ENCODE assay signal across 22 mouse cellular contexts in the genomic region with DNA sequence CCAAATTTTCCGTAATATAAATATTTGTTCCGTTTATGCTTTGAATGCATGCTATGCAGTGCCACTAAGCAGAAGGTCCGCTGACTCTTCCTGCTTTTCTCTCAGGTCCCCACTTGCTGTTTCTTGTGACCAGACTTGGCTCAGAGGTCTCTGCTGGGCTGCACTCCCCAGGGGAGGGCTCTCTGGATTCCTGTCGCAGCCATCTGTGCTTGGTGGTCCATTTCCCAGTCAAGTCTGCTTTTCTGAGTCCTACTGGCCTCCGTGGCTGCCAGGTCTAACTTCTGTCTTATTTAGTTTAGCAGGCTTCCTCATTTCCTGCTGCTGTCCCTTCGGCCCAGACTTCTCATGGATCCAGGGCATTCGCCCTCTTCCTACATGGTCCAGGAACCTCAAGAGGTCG.
DNase-seq lines count a peak whose midpoint lies in the region; ATAC-seq lines count a peak whose summit lies in the region.
"Had no signal": no experiment of that assay in that cellular context is flagged by ENCODE, and none has a peak within 500 bp of the region (broad histone marks: within the 10 kb centered on the region; RNA-seq: fewer than 3 reads in every experiment).

No protein-coding gene starts in this region.

- no peaks in the 10 kb centered on the region for H3K9me3 ChIP-seq in midbrain, embryonic 11.5 days (ENCODE audit: control insufficient read depth, low read length)
- no peaks in the 10 kb centered on the region for H3K9me3 ChIP-seq in midbrain, embryonic 16.5 days (replicated peaks; ENCODE audit: control insufficient read depth, low read length, poor library complexity, severe bottlenecking)
- no peaks in the 10 kb centered on the region for H3K9me3 ChIP-seq in limb, embryonic 10.5 days (replicated peaks)
- no peaks in the 10 kb centered on the region for H3K9me3 ChIP-seq in stomach, embryonic 15.5 days
- H3K9me3 ChIP-seq: kidney, embryonic 15.5 days; midbrain, embryonic 12.5 days had no signal

- ATAC-seq in midbrain, embryonic 11.5 days (ENCODE audit: low FRiP score): no peak
- no peak for ATAC-seq in midbrain, embryonic 16.5 days
- ATAC-seq in stomach, embryonic 15.5 days (ENCODE audit: insufficient read depth, low FRiP score, low read depth): no peak
- ATAC-seq: forebrain, embryonic 14.5 days; intestine, embryonic 16.5 days; liver, postnatal 0 days had no signal

- H3K36me3 ChIP-seq in midbrain, embryonic 11.5 days (ENCODE audit: control insufficient read depth, insufficient read depth, low read length): no peaks in the 10 kb centered on the region
- H3K36me3 ChIP-seq in midbrain, embryonic 16.5 days (ENCODE audit: control insufficient read depth, insufficient read depth, low read length): no peaks in the 10 kb centered on the region
- no peaks in the 10 kb centered on the region for H3K36me3 ChIP-seq in limb, embryonic 10.5 days
- no peaks in the 10 kb centered on the region for H3K36me3 ChIP-seq in stomach, embryonic 15.5 days
- H3K36me3 ChIP-seq: kidney, embryonic 15.5 days; midbrain, embryonic 12.5 days had no signal

- no peak overlapping the region for H3K4me2 ChIP-seq in midbrain, embryonic 11.5 days
- H3K4me2 ChIP-seq in midbrain, embryonic 16.5 days (ENCODE audit: low read length): no peak overlapping the region
- no peak overlapping the region for H3K4me2 ChIP-seq in stomach, embryonic 15.5 days
- H3K4me2 ChIP-seq: kidney, embryonic 15.5 days; liver, embryonic 11.5 days; midbrain, embryonic 12.5 days had no signal

- no peaks in the 10 kb centered on the region for H3K4me1 ChIP-seq in midbrain, embryonic 11.5 days (ENCODE audit: control insufficient read depth, insufficient read depth, low read length)
- H3K4me1 ChIP-seq in midbrain, embryonic 16.5 days (ENCODE audit: control insufficient read depth, insufficient read depth, low read length): peaks cover 3% of the 10 kb centered on the region; the same call in 1 of the 2 replicates
- H3K4me1 ChIP-seq in limb, embryonic 10.5 days: peaks cover 26% of the 10 kb centered on the region
- H3K4me1 ChIP-seq in stomach, embryonic 15.5 days: peaks cover 5% of the 10 kb centered on the region
- H3K4me1 ChIP-seq: midbrain, embryonic 12.5 days had no signal

- peak; percentile 33 to 41 for DNase-seq in cerebellum, postnatal 14 days
- no peak for DNase-seq in cerebellum, adult 18-20 months
- DNase-seq in midbrain, embryonic 11.5 days (ENCODE audit: low spot score, missing footprints): peak; percentile 53
- no peak for DNase-seq in limb, embryonic 10.5 days (ENCODE audit: low spot score)
- no peak for DNase-seq in right cerebral cortex, adult 2 months (ENCODE audit: low spot score in 2 of 2)
- no peak for DNase-seq in urinary bladder, postnatal 25 days (ENCODE audit: low spot score)
- DNase-seq: adrenal gland, postnatal 10 days; cerebellum, adult 8-10 months; kidney, postnatal 36 days; layer of hippocampus, postnatal 36 days; liver, postnatal 0 days; lung, postnatal 14 days; right cerebral cortex, adult 18-20 months; thymus, postnatal 25 days had no signal

- no peak overlapping the region for H3K27ac ChIP-seq in midbrain, embryonic 11.5 days (ENCODE audit: low read depth, low read length)
- H3K27ac ChIP-seq in midbrain, embryonic 16.5 days (ENCODE audit: low read length): no peak overlapping the region
- H3K27ac ChIP-seq in limb, embryonic 10.5 days: peak overlapping the region; percentile 51; the same call in 1 of the 2 replicates
- H3K27ac ChIP-seq in stomach, embryonic 15.5 days: peak overlapping the region; percentile 67
- H3K27ac ChIP-seq: kidney, embryonic 15.5 days had no signal

- no peak overlapping the region for H3K4me3 ChIP-seq in midbrain, embryonic 11.5 days (ENCODE audit: low read depth, low read length)
- H3K4me3 ChIP-seq in midbrain, embryonic 16.5 days (ENCODE audit: low read depth, low read length): no peak overlapping the region
- H3K4me3 ChIP-seq in limb, embryonic 10.5 days: no peak overlapping the region
- H3K4me3 ChIP-seq in stomach, embryonic 15.5 days (replicated peaks): no peak overlapping the region
- H3K4me3 ChIP-seq: kidney, embryonic 15.5 days; midbrain, embryonic 12.5 days; myocyte had no signal

- H3K9ac ChIP-seq in midbrain, embryonic 11.5 days (ENCODE audit: low read length): no peak overlapping the region
- no peak overlapping the region for H3K9ac ChIP-seq in midbrain, embryonic 16.5 days (ENCODE audit: low read depth, low read length)
- no peak overlapping the region for H3K9ac ChIP-seq in stomach, embryonic 15.5 days
- H3K9ac ChIP-seq: kidney, embryonic 15.5 days; liver, postnatal 0 days; midbrain, embryonic 12.5 days had no signal

- 72% methylated on average over 8 of the region's 8 CpGs for WGBS in midbrain, embryonic 11.5 days
- WGBS in midbrain, embryonic 16.5 days: 74% methylated on average over 8 of the region's 8 CpGs
- WGBS in limb, embryonic 10.5 days: 66% methylated on average over 8 of the region's 8 CpGs
- WGBS in stomach, embryonic 15.5 days: 49% methylated on average over 8 of the region's 8 CpGs

- no peaks in the 10 kb centered on the region for H3K27me3 ChIP-seq in midbrain, embryonic 11.5 days (ENCODE audit: control insufficient read depth, insufficient read depth, low read length)
- no peaks in the 10 kb centered on the region for H3K27me3 ChIP-seq in midbrain, embryonic 16.5 days (ENCODE audit: control insufficient read depth, insufficient read depth, low read depth, low read length)
- 0 out of 2 replicates have a peak, but pooled peaks cover 5% of the 10 kb centered on the region for H3K27me3 ChIP-seq in limb, embryonic 10.5 days (ENCODE audit: low read depth, poor library complexity, severe bottlenecking)
- H3K27me3 ChIP-seq in stomach, embryonic 15.5 days (replicated peaks): no peaks in the 10 kb centered on the region
- H3K27me3 ChIP-seq: midbrain, embryonic 12.5 days had no signal

Comparison
In these comparisons a context has a peak if more than half of its experiments do, and no peak if none do; other contexts are left out.
1. DNase-seq: peak in cerebellum, postnatal 14 days (2 of 2) and midbrain, embryonic 11.5 days (single experiment); none in cerebellum, adult 18-20 months (0 of 2), limb, embryonic 10.5 days (single experiment), right cerebral cortex, adult 2 months (0 of 2) and urinary bladder, postnatal 25 days (single experiment).
2. H3K27ac ChIP-seq: peak in limb, embryonic 10.5 days (single experiment) and stomach, embryonic 15.5 days (single experiment); none in midbrain, embryonic 11.5 days (single experiment) and midbrain, embryonic 16.5 days (single experiment).